24 mouse cellular contexts compared by ENCODE assay signal in genomic region chr4:53152655-53153054, GRCm38 (mm10).
"Had no signal": no experiment of that assay in that cellular context is flagged by ENCODE, and none has a peak within 500 bp of the region (broad histone marks: within the 10 kb centered on the region; RNA-seq: fewer than 3 reads in every experiment).

No protein-coding gene starts in this region.

- H3K27ac ChIP-seq: heart, embryonic 13.5 days; heart, embryonic 15.5 days; hindbrain, embryonic 10.5 days; hindbrain, embryonic 12.5 days; hindbrain, embryonic 14.5 days; kidney, embryonic 15.5 days; kidney, postnatal 0 days; left cerebral cortex, adult 2 months; limb, embryonic 10.5 days; limb, embryonic 12.5 days; liver, embryonic 12.5 days; liver, embryonic 14.5 days had no signal

- H3K9ac ChIP-seq: heart, embryonic 13.5 days; heart, embryonic 15.5 days; hindbrain, embryonic 12.5 days; hindbrain, embryonic 14.5 days; kidney, embryonic 15.5 days; limb, embryonic 12.5 days; liver, embryonic 12.5 days; liver, embryonic 14.5 days had no signal

- H3K9me3 ChIP-seq: heart, embryonic 13.5 days; heart, embryonic 15.5 days; hindbrain, embryonic 10.5 days; hindbrain, embryonic 12.5 days; kidney, embryonic 15.5 days; limb, embryonic 10.5 days; limb, embryonic 12.5 days; liver, embryonic 12.5 days had no signal

- H3K4me1 ChIP-seq: kidney, embryonic 15.5 days; limb, embryonic 10.5 days had no signal

- H3K4me3 ChIP-seq: heart, adult 2 months; heart, embryonic 13.5 days; heart, embryonic 15.5 days; hindbrain, embryonic 10.5 days; hindbrain, embryonic 12.5 days; kidney, embryonic 15.5 days; layer of hippocampus, adult 2 months; left cerebral cortex, adult 2 months; limb, embryonic 10.5 days; limb, embryonic 12.5 days; liver, embryonic 12.5 days had no signal

- DNase-seq: gastrocnemius, postnatal 14 days; heart, adult 2 months; heart, postnatal 4 days; kidney, adult 11 months; kidney, adult 2 months; kidney, adult 9 months; kidney, postnatal 14 days; kidney, postnatal 36 days had no signal

- H3K36me3 ChIP-seq: heart, embryonic 13.5 days; heart, embryonic 15.5 days; hindbrain, embryonic 10.5 days; hindbrain, embryonic 12.5 days; kidney, embryonic 15.5 days; limb, embryonic 10.5 days; limb, embryonic 12.5 days; liver, embryonic 12.5 days had no signal

- ATAC-seq: inflammation-experienced regulatory T-cells, adult 6 months; intestine, embryonic 16.5 days; liver, embryonic 12.5 days had no signal

- H3K27me3 ChIP-seq: heart, embryonic 13.5 days; heart, embryonic 15.5 days; hindbrain, embryonic 12.5 days; kidney, embryonic 15.5 days; limb, embryonic 12.5 days; liver, embryonic 12.5 days had no signal

- H3K4me2 ChIP-seq: heart, embryonic 11.5 days; heart, embryonic 13.5 days; heart, embryonic 15.5 days; hindbrain, embryonic 12.5 days; hindbrain, embryonic 14.5 days; kidney, embryonic 15.5 days; limb, embryonic 12.5 days; liver, embryonic 12.5 days had no signal
